Mouse (Mus musculus) gastrocnemius, adult 8-10 months (tissue): ENCODE measurements around the gene Foxc1. TPM values are rescaled to one million over a fixed set of nuclear protein-coding genes. Genes with fewer than 3 reads are reported as not detected.
A peak's percentile ranks its signal among the peaks of the same experiment; 100 is the strongest.

Source experiments
- DNase-seq, 2 experiments: peaks; one replicate each; pipeline ENCODE4 v3.0.0; 2022; ENCODE audit warnings: low spot score in 2 of 2
- total RNA-seq, 4 experiments: library from RNA; stranded (reverse); gene quantifications; 2 replicates each; pipeline ENCODE4 v1.2.4; 2022

The Foxc1 gene
- total RNA-seq: under 1 TPM; 0.39 to 0.83 (median 0.65) TPM

DNA sequence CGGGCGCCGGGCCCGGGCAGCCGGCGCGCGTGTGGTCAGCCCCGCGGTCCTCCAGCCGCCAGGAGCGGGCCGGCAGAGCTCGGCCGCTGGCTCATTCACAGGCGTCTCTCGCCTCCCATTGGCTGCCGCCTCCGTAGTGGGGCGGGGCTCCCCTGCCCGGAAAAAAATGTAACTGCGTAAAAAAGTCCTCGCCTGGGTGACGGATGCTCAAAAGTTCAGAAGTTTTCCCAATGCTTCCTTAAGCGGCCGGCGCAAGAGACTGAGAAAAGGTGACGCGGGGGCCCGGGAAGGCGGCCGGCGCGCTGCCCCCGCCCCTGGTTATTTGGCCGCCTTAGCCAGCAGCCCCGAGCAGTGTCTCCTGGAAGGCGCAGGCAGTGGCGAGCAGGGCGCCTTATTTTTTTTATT, at the start of gene Foxc1:
Gene Foxc1, plus strand, starts transcription at position 206 of the 405 bp plus-strand sequence.
- DNase-seq: peak; percentile 70 to 71

GRCm38 (mm10) chr13:31760411-31760810, 46.0 kb upstream of the Foxc1 start:
- DNase-seq: no peak

DNA sequence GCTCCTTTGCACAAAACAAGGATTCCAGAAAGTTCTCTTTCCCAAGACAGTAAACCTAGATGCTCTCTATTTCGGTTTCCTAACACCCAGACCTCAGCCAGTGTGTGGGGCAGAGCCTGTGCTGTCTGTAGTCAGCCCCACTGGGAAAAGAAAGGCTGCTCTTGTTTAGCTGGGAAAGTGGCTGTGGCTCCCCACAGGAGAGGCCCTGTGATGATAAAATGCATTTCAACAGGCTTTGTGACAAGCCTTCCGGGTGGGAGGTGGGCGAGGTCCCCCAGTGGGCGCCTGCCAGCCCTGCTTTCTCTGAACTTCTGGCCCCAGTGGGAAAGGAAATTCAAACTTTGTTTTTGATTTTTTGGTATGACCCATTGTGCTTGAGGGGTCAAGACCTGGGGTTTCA, 45.4 kb upstream of the Foxc1 start:
- DNase-seq: no peak

DNA sequence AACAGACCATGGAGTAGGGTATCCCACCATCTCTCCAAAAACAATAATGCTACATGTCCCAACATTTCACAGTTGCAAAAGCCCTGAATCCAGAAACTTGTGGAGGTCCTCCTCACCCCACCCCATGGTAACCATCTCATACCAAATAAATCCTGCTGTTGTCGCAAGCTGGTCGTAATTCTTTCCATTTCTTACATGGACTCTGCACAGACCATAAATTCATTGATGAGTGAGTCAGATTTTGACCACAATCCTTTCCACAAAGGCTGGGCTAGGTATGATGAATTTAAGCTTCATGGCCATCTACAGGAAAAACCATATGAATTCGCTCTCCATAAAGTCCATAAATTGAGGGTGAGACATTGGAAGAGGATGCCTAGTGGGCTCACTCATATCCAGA, 42.0 kb upstream of the Foxc1 start:
- no peak for DNase-seq

- DNase-seq: peak; percentile 26 to 37
These were observed 40.9 kb upstream of the Foxc1 start for GRCm38 (mm10) chr13:31765564-31765963.

DNA sequence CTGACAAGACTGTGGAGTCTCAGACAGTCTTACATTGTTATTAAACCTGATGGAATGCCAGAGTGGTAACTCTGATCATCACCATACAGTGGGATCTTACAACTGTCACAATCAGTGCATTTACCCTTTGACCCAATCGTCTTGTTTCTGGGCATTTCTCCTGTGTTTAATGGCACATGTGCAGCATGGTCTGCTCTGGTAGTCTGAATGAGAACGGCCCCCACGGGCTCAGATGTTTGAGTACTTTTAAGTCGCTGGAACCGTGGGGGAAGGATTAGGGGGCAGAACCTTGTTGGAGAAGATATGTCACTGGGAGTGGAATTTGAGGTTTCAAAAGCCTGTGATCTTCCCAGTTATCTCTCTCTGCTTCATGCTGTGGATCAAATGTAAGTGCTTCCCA, 33.6 kb upstream of the Foxc1 start:
- DNase-seq: no peak

GRCm38 (mm10) chr13:31775762-31776161, 30.7 kb upstream of the Foxc1 start:
- no peak for DNase-seq

DNA sequence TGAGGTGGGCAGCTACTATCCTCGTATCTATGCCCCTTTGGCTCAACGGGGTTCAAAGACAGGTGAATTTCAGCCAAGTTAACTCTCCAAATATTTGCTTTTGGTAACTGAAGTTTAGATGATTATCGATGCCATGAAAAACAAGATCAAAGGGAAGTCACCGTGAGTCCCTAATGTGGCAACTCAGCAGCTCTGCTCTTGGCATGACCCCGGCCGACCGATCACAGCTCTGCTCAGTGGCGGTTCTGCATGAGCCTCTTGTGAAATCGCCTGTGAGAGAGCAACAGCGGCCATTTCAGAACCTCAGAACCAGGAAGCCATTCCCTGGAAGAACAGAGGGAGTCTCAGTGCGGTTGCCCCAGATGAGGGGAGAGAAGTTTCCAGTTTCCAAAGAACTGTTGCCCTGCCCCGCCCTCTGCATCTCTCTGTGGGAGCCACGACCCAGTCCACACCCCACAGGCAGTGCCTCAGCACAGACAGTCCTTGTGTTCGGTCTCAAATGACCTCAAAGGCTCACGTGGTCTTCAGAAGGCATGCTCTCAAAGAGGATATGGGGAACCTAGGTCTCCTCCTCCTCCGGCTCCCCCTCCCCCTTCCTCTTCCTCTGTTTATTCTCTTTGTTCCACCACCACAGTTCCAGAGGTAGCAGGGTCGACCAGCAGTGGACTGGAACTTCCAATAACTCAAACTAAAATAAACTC, 27.0 kb upstream of the Foxc1 start:
- DNase-seq: no peak

DNA sequence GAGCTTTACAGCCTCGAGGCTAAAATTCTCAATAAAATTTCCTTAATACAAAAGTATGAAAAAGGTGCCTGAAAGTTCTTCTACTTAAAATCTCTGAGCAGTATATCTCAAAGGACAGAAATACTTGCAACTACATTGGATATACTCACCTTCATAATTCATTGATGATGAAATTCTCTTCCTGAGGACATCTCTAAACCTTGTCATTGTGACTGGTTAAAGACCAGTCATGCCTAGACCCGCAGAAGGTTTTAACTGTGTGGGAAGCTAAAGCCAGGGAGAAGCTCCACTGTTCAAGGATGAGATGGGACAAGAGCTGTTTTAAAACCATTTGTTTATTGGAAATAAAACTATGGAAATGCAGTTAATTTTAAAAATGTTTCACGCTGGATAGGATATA, 26.1 kb upstream of the Foxc1 start:
- no peak for DNase-seq

DNA sequence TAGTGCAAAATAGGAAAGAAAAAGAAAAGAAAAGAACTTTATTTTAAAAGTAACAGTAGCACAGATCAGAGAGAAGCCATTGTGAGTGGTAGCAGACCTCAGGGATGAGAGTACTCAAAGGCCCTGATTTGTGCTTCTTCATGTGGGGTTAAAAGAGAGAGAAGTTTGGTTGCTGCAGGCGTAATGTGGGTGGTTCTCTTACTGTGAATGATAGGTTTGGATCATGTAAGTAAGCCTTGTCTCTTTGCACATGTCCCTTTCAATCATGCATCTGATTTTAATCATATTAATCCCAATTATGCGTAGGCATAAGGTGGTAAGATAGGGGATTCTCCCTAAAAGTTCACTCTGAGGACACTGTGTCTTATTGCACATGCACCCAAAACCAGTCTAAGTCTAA, 24.4 kb upstream of the Foxc1 start:
- no peak for DNase-seq

DNA sequence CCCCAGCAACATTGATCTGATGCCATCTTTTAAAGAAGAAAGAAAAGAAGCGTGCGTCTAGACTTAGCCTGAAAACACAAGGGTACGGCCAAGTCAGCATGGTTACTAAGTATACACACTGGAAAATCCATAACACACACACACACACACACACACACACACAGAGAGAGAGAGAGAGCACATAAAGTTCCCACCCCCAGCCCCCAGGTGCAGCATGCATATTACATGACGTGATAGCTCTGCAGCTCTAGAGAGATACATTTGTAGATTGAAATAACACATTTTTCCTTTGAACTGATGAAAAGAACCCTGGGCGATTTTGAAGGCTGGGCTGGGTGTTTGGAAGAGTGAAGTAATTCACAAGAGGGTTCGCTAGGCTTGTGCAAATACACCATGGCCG, 21.7 kb upstream of the Foxc1 start:
- no peak for DNase-seq

GRCm38 (mm10) chr13:31792480-31793132, 13.8 kb upstream of the Foxc1 start:
- no peak for DNase-seq

DNA sequence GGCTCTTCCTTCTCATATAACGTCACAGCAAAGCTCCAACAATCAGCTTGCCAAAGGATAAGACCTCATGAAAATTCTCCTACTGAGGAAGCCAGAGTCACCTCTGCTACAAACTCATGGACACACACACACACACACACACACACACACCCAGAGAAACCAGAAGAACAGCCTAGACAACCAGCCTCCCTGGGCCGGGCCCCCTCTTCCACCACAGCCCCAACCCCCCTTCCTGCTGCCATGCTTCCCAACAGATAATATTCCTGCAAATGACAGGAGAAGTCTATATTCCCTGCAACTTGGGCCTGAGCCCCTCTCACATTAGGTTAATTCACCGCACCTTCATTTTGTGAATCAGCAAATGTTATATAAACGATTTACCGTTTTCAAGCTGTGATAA, 13.3 kb upstream of the Foxc1 start:
- no peak for DNase-seq

DNA sequence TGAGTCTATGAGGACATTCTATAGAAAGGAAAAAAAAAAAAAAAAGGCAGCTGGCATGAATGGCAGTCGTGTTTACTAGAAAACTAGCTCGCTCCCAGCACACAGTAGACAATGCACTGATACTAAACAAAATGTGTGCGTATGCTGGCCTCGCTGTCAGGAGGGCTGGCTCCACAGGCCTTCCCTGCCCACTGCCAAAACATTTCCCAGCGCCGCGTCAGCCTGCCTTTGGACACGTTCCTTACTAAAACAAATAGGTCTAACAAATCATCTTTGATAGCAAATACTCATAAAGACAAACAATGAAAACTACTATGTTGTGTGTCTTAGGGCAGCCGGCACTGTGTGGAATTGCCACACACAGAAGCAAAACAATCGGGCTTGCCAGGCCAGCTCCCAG, 9.1 kb upstream of the Foxc1 start:
- DNase-seq: no peak

DNA sequence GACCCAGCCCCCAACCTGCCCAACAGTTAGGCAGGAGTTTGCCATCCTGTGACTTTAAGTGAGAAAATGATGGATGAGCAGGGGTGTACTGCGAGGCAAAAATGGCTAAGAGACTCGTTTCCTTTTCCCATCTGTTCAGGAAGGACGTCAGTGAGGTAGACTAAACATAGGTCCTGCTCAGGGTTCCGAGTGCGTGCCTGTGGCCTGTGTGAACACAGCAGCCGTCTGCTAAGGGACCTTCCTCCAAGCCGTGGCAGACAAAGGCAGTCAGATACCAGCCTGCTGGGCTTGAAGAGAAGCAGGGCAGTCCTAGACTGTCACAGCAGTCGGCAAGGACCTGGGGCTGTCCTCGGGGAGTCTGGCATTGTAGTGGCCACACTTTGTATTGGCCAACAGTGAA, 8.4 kb upstream of the Foxc1 start:
- no peak for DNase-seq

DNA sequence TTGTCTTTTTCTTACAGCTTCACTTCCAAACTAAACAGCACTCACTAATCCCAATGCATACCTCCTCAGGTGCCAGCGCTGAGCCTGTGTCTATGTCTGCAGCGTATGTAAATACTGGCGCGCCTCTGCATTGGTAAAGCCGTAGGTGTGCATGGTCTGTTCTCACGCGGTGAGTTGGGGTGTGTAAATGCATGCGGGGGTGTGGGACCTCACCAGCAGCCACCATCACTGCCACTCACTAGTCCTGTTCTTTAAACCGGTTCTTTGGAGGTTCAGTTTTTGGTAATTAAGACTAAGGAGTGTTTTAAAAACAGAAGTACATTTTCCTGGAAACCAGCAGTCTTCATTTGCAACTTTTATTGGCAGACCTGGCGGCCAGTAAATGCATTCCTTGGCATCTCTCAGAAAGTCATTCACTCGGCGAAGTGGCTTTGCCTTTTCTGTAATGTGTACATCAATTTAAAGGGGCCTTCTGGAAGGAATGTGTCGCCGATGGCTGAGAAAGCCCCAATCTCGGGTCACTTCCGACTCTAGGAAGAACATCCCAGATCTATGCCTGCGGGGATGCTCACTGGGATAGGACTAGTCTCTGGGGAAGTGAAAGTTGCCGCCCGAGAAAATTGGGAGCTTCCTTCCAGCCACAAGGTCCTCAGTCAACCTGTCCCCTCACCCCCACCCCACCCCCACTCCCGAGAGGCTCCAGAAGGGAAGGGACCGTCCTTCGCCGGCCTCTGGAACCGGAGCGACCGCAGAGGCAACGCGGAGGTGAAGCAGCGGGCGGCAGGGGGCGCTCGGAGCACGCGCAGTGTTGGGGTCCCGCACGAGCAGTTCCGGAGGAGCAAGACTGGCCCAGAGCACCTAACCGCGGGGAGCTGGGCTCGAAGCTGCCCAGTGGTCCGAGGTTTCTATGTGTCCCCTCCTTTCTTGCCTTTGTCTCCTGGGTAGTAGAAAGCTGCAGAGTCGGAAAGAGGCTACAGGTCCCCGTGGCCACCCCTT, 5.6 kb upstream of the Foxc1 start:
- DNase-seq: peak; percentile 66 to 77

DNA sequence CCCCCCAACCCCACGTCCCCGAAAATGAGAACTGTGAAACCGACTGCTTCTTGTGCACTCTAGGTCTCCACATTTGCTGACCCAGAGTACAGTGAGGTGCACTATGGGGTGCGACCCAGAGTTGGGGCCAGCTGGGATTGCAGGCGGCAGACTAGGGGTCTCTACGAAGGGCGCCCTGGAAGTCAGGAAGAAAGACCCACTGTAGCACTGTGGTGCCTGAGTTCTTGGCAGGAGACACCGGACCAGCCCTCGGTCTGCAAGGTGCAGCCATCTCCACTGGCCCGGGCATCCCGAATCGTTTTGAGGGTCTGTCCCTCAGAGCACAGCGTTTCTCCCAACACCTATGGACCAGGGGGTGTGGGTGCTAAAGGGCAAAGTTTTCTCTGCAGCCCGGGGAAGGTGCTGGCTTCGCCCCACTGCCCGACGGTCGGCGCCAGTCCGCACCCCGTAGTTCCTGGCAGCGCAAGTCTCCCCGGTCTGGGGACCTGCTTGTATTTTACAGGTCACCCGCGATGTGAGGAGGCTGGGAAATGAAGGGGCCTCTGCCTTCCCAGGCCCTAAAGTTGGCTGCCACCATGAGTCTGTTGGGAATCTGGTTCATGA, 4.6 kb upstream of the Foxc1 start:
- no peak for DNase-seq

DNA sequence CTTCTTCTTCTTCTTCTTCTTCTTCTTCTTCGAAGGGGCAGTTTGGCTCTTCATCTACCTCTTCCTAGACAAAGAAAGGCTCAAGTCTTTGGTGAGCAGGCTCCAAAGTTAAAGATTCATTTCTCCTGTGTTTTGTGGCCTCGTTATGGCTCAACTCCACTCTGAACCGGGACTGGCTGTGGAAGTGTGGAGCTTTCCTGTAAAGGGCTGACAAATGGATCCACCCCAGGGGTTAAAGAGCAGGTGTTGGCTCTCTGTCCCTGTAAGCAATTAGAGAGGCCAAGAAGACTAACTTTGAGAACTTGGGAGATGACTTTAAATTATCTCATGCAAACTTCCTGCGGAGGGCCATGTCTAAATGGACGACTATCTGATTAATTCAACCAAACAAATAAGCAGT, 4.0 kb upstream of the Foxc1 start:
- no peak for DNase-seq

DNA sequence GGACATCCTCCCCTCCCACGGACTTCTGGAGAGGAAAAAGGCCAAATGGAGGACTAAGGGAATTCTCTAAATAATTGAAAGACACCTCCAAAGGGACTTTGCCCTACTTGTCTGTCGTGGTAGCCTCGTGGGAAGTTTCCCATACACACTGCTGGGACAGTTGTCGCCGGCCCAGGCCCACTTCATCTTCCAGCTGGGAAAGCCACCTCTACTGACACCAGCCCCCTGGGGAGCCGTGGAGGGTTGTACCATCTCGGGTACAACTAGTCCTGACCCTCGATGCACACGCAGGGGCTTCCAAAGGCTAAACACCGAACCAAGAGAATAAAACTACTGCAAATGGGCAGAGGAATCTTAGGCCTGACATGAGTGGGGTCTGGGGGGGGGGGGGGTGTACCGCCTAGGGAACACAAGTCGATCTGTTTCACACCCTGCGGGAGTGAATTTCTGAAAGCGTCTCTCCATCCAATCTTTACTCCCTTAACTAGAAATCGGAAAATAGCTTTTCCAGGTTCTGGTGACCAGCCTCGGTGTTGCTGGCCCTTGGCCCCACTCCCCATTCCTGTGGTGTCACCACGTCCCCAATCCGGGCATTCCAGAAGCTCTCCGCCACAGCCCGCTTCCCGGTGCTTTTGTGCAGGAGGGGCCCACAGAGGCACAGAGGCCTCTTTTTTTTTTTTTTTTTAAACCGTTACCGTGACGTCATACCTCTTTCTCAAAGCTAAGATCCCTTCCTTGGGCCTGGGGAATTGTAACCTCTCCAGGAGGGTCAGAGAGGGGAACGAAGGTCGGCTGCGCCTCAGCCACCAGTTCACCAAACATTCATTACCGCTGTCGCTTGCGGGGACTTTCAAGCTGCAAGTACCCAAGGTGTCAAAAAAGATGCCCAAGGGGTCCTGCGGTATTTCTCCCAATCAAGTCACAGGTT, 3.0 kb upstream of the Foxc1 start:
- DNase-seq: no peak

- DNase-seq: no peak
These were observed 1.9 kb upstream of the Foxc1 start for GRCm38 (mm10) chr13:31804571-31804970.
